Mouse (Mus musculus) urinary bladder, adult 2 months (tissue): ENCODE measurements around the gene Slc25a13. TPM values are rescaled to one million over a fixed set of nuclear protein-coding genes. Genes with fewer than 3 reads are reported as not detected.

Experiments used
- DNase-seq: peaks from one replicate; pipeline ENCODE4 v3.0.0; 2022; ENCODE audit warnings: low spot score
- polyA plus RNA-seq: library from polyadenylated mRNA; depleted of rRNA; stranded (reverse); fragments of >200 nt; gene quantifications from 2 replicates; pipeline ENCODE4 v1.2.3, GENCODE M21; 2012

Gene Slc25a13
- polyA plus RNA-seq, 1 experiment: 3.4 TPM

GRCm38 (mm10) chr6:6168566-6169134 is 48.3 kb downstream of the Slc25a13 start:
- DNase-seq: no peak

DNA sequence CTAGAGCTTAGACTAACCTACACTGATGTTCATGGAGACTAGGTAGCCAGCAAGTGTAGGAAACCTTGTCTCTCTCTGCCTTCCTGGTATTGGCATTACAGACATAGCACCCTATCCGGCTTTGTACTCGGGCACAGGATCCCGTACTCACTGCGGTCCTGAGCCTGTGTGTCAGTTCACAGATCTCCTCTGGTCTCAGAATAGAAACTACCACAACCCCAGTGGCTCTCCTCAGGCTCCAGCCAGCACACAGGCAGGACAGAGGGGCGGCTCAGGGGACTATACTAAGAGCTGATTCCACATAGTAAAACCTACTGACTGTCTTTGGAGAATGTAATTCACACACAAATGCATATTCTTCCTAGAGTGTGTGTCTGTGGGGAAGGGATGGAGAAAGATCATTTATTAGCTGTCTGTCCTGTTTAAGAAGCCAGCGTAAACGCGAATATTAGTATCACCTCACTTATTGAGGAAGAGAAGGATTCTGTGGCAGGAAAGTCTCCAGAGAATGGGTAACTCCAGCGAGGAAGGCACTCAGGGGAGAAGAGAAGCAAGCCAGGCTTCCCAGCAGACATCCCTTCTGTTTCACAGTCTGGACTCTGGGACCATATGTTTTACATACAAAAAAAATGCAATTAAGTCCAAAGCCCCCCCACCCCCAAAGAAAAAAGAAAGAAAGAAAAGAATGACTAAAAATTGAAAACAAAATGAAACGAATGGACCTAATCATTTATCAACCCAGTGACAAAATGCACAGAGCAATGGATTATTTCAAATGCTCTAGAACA is 49.4 kb downstream of the Slc25a13 start:
- DNase-seq: no peak

DNA sequence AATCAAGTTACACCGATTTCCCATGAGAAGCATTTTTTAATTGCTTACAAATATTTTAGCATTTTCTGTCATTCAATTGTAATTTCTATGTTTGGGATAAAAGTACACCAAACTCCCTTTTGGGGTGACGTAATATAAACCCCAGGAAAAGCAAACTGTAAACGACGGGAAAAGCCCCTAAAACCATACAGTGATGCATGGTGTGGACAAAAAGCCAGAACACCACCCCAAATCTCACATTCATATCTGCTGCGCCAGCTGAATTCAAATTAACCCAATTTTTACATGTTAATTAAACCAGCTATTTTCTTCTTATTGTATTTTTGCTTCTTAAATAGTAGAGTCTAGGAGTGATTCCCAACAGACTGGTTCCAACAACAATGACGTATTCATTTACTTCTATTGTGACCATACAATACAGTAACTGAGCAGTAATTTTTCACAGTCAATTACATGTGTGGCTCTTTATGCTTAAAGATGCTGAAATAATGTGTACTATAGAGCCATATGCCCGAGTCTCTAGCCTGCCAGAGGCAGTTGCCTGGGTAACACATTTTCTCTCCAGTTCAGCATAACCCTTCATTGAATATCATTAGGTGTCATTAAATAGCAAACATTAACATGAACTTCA is 53.9 kb downstream of the Slc25a13 start:
- no peak for DNase-seq

DNA sequence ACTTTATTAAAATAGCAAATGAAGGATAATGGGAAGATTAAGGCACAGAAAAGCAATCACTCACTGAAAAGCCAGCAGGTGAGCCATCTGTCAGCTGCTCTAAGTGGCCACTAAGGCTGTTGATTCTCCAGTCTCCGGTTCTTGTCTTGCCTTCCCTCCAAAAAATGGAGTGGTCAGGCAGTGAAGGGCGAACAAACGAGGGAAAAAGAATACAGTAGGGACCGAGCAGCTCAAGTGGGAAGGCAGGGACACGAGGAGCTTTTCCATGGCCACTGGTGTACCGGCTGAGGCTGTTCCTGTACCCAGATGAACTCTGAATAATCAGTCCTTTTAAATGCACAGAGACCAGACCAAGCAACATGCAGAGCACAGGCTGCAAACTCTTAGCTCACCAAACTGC is 54.8 kb downstream of the Slc25a13 start:
- DNase-seq: no peak

DNA sequence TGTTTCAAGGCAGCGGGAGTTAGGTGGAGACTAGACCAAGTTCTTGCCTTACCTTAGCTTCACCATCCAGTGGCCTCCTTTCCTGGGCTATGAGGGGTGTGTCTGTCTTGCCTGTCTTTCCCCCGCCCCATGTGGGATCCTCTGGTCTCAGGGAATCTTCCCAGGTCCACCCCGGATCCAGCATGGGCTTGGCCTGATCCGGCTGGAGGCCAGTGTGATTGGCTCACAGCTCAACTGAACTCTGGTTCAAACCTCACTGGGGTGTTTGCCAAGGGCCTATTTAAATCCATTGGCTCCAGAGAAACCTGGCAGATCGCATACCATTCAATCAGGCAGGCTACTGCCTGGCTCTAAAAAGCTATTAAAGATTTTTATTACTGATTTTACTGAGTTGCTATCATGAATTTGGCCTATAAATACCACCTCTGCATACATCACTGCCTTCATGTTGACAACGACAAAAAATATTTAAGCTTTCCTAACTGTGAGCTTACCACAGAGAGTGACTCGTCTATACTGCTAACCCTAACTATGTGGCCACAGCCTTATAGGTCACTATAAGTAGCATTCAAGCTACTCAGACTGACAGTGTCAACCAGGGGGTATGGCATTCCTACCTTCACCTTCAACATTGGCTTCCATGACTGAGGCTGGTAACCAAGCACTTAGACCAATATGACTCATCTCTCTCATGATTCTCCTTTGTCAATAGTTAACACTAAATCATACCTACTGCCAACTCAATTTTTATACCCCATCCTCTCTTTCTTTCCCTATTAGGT is 56.1 kb downstream of the Slc25a13 start:
- DNase-seq: no peak

- no peak for DNase-seq
These were observed 57.6 kb downstream of the Slc25a13 start for GRCm38 (mm10) chr6:6159221-6159859.

DNA sequence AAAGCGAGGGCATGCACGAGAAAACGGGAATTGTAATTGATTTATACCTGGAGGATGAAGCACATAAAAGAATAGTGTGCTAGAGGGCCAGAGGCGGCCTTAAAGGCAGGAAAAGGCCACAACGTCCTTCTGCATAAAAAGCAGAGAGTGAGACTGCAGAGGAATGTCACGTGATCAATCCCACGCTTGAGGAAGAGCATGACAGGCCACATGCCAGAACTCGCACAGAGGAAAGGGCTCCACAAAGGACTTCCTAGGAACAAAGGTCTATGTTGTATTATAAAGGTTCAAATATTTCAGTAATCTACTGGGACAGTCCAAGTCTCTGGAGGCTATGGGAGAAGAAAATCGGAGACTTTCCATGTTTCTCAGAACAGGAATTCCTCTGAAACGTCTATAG is 63.5 kb downstream of the Slc25a13 start:
- DNase-seq: no peak

DNA sequence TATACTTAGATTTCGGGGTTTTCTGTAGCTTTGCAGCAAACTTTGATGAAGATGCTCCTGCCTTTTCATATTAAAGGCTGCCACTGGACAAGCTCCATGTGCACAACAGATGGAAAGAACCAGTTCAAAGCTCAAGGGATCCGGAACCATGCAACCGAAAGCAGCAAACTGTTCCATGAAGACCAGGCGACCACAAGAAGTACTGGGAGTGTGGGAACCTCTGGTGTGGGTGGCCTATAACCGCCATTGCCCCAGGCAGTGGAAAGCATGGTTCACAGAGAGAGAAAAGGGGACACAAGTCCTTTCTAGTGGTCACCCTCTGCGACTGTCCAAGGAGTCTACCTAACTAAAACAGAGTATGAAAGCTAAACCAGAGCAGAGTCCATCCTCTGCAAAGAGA is 66.2 kb downstream of the Slc25a13 start:
- DNase-seq: no peak

- DNase-seq: no peak
These were observed 67.2 kb downstream of the Slc25a13 start for GRCm38 (mm10) chr6:6149751-6150150.

DNA sequence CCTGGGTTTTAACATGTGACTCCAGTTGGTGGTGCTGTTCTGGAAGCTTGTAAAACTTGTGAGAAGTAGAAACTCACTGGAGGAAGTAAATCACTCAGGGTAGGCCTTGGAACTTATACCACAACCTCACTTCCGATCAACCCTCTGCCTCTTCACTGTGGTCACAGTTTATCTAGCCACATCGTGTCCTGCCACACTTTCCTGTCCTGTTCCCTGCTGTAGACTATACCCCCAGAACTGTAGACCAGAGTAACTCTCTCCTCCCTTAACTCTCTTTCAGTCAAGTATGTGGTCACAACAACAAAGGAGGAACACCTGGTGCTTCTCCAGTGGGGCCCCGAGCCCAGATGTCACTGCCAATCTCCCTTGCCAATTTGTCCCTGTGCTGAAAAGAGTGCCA is 67.6 kb downstream of the Slc25a13 start:
- no peak for DNase-seq

DNA sequence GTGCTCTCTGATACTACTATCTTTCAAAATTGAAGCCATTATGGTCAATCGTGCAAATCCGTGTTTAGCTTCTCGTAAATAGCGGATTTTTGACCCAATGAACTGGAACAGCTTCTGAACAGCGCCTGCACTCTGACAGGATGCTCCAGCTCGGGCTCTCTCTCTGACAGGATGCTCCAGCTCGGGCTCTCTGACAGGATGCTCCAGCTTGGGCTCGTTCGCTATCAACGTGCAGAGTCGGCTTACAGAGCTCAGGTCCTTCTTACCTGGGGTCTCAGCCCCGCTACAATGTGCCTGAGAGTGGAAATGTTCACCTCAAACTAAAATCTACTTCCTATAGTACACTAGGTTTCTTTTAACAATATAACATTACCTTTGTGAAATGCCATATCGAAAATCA is 71.6 kb downstream of the Slc25a13 start:
- DNase-seq: no peak

DNA sequence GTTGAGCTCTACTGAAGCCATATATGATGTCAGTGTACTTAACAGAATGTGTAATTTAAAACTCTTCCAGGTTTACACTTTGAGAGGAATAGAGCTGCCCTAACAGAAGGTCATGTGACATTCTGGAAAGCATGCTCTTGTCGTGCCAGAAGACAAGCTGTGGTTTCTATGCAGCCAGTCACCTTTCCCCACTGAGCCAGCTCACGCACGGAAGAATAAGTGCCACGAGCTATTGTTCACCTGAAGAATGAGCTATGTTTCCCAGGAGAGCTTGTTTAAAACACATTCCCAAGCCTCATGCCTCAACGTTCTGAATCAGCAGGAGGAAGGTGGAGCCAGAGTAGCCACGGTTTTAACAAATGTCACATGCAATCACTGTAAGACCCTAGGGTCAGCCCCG is 73.4 kb downstream of the Slc25a13 start:
- no peak for DNase-seq

- no peak for DNase-seq
These were observed 76.6 kb downstream of the Slc25a13 start for GRCm38 (mm10) chr6:6140370-6140769.

- DNase-seq: no peak
These were observed 77.9 kb downstream of the Slc25a13 start for GRCm38 (mm10) chr6:6139061-6139460.

GRCm38 (mm10) chr6:6136812-6137211 is 80.2 kb downstream of the Slc25a13 start:
- no peak for DNase-seq

DNA sequence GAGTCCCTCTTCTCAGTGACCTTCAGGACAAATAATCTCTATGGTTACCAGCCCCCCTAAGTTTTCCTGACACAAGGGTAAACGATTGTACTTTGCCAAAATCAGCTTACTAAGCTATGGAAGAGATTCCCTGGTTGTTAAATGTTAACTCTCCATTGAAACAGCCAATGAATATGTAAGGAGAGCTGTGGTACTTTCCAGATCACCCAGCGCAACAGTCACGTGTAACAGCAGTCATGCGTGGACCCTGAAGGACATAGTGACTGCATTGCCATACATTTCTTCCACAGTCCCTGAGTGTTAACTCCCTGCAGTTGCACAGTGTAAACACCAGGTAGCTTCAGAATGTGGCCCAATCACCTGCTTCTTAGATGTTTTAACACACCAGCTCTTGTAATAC is 82.0 kb downstream of the Slc25a13 start:
- DNase-seq: no peak

- no peak for DNase-seq
These were observed 83.4 kb downstream of the Slc25a13 start for GRCm38 (mm10) chr6:6133556-6134050.

DNA sequence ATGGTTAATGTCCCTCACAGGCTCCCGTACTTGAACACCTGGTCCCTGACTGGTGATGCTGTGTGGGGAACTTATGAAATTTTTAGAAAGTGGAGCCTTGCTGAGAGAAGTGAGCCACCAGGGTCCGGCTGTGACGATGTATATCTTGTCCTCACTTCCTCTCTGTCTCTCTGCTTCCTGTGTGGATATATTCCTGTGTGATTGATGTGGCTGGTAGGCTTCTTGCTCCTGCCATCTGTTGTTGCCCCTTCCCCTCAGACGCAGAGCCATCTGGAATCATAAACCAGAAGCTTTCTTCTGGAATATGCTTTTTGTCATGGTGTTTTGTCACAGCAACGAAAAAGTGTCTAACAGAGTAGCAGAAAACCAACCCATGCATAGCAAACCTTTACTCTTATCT is 84.9 kb downstream of the Slc25a13 start:
- DNase-seq: no peak

- DNase-seq: no peak
These were observed 91.4 kb downstream of the Slc25a13 start for GRCm38 (mm10) chr6:6125620-6126019.

- no peak for DNase-seq
These were observed 95.1 kb downstream of the Slc25a13 start for GRCm38 (mm10) chr6:6121904-6122303.

DNA sequence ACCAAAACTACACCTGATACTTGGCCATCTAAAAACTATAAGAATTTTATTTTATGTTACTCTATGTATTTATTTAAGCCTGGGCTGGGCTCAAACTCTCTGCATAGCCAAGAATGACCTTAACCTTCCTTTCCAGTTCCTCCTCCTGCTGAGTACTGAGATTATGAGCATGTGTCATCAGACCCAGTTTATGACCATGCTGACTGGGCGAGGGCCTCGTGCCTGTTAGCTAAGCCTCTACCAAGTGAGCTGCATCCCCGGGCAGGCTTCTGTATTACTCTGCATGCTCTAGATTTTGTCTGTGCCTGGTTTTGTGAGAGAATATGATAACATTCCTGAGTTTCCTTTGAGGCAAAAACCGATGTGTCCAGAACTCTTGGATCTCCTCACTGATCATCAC is 96.1 kb downstream of the Slc25a13 start:
- no peak for DNase-seq

- DNase-seq: no peak
These were observed 101.2 kb downstream of the Slc25a13 start for GRCm38 (mm10) chr6:6115771-6116170.
